In genomic region chr17:74424401-74425005, GRCm38 (mm10) we compare ENCODE assay signal across 13 mouse cellular contexts. TPM values are rescaled to one million over a fixed set of nuclear protein-coding genes. Genes with fewer than 3 reads are reported as not detected.
DNase-seq lines count a peak whose midpoint lies in the region; ATAC-seq lines count a peak whose summit lies in the region.
"Had no signal": no experiment of that assay in that cellular context is flagged by ENCODE, and none has a peak within 500 bp of the region (broad histone marks: within the 10 kb centered on the region; RNA-seq: fewer than 3 reads in every experiment).

No protein-coding gene starts in this region.

- H3K27ac ChIP-seq in forebrain, embryonic 14.5 days (ENCODE audit: low read depth, low read length) = peak overlapping the region; percentile 1; the same call in 1 of the 2 replicates
- H3K27ac ChIP-seq in forebrain, embryonic 11.5 days (ENCODE audit: low read depth, low read length) = no peak overlapping the region
- no peak overlapping the region for H3K27ac ChIP-seq in midbrain, embryonic 16.5 days (ENCODE audit: low read length)
- H3K27ac ChIP-seq: embryonic facial prominence, embryonic 12.5 days; gastrocnemius, adult 2 months; liver, embryonic 15.5 days had no signal

- intact Hi-C loops in heart, postnatal 10 days (cut with DNase I) = no loop called here

- 68% methylated on average over 12 of the region's 12 CpGs for WGBS in forebrain, embryonic 14.5 days
- 74% methylated on average over 12 of the region's 12 CpGs for WGBS in forebrain, embryonic 11.5 days
- WGBS in midbrain, embryonic 16.5 days = 45% methylated on average over 12 of the region's 12 CpGs

- no peaks in the 10 kb centered on the region for H3K27me3 ChIP-seq in forebrain, embryonic 14.5 days (replicated peaks; ENCODE audit: control insufficient read depth, insufficient read depth, low read length)
- H3K27me3 ChIP-seq in forebrain, embryonic 11.5 days (ENCODE audit: control insufficient read depth, insufficient read depth, low read length) = no peaks in the 10 kb centered on the region
- no peaks in the 10 kb centered on the region for H3K27me3 ChIP-seq in midbrain, embryonic 16.5 days (ENCODE audit: control insufficient read depth, insufficient read depth, low read depth, low read length)
- H3K27me3 ChIP-seq: embryonic facial prominence, embryonic 12.5 days; liver, embryonic 15.5 days had no signal

- H3K4me2 ChIP-seq in forebrain, embryonic 14.5 days (ENCODE audit: low read length) = no peak overlapping the region
- H3K4me2 ChIP-seq in forebrain, embryonic 11.5 days (ENCODE audit: low read depth, low read length, severe bottlenecking) = no peak overlapping the region
- H3K4me2 ChIP-seq in midbrain, embryonic 16.5 days (ENCODE audit: low read length) = no peak overlapping the region
- H3K4me2 ChIP-seq: embryonic facial prominence, embryonic 12.5 days; liver, embryonic 15.5 days had no signal

- DNase-seq in forebrain, embryonic 14.5 days (ENCODE audit: low spot score) = peak; percentile 80
- no peak for DNase-seq in forebrain, embryonic 11.5 days (ENCODE audit: low spot score)
- DNase-seq in lung, postnatal 10 days = peak; percentile 38
- DNase-seq in lung, postnatal 25 days (ENCODE audit: low spot score) = no peak
- DNase-seq in heart, postnatal 10 days = peak; percentile 41 to 46
- no peak for DNase-seq in B cell, adult 2 months
- no peak for DNase-seq in adrenal gland, postnatal 14 days
- DNase-seq: gastrocnemius, adult 2 months had no signal

- H3K9me3 ChIP-seq in forebrain, embryonic 14.5 days (replicated peaks; ENCODE audit: control insufficient read depth, low read length) = no peaks in the 10 kb centered on the region
- no peaks in the 10 kb centered on the region for H3K9me3 ChIP-seq in forebrain, embryonic 11.5 days (ENCODE audit: control insufficient read depth, low read length)
- no peaks in the 10 kb centered on the region for H3K9me3 ChIP-seq in midbrain, embryonic 16.5 days (replicated peaks; ENCODE audit: control insufficient read depth, low read length, poor library complexity, severe bottlenecking)
- H3K9me3 ChIP-seq: embryonic facial prominence, embryonic 12.5 days; liver, embryonic 15.5 days had no signal

- H3K36me3 ChIP-seq in forebrain, embryonic 14.5 days (ENCODE audit: control insufficient read depth, insufficient read depth, low read length) = peaks cover 58% of the 10 kb centered on the region
- no peaks in the 10 kb centered on the region; the same call in 1 of the 2 replicates for H3K36me3 ChIP-seq in forebrain, embryonic 11.5 days (ENCODE audit: control insufficient read depth, insufficient read depth, low read length)
- peaks cover 20% of the 10 kb centered on the region for H3K36me3 ChIP-seq in midbrain, embryonic 16.5 days (ENCODE audit: control insufficient read depth, insufficient read depth, low read length)

- ATAC-seq in forebrain, embryonic 14.5 days = peak; percentile 87
- ATAC-seq in forebrain, embryonic 11.5 days (replicated peaks; ENCODE audit: low FRiP score) = no peak
- peak; percentile 76 for ATAC-seq in midbrain, embryonic 16.5 days
- ATAC-seq: intestine, postnatal 0 days had no signal

- no peak overlapping the region; the same call in 1 of the 2 replicates for H3K9ac ChIP-seq in forebrain, embryonic 14.5 days (ENCODE audit: low read length)
- H3K9ac ChIP-seq in forebrain, embryonic 11.5 days (ENCODE audit: low read length) = no peak overlapping the region
- H3K9ac ChIP-seq in midbrain, embryonic 16.5 days (ENCODE audit: low read depth, low read length) = no peak overlapping the region
- H3K9ac ChIP-seq: embryonic facial prominence, embryonic 12.5 days; liver, embryonic 15.5 days had no signal

- H3K4me3 ChIP-seq in forebrain, embryonic 14.5 days (ENCODE audit: low read depth, low read length) = no peak overlapping the region
- H3K4me3 ChIP-seq in forebrain, embryonic 11.5 days (ENCODE audit: low read depth, low read length) = no peak overlapping the region
- H3K4me3 ChIP-seq in midbrain, embryonic 16.5 days (ENCODE audit: low read depth, low read length) = no peak overlapping the region
- H3K4me3 ChIP-seq: embryonic facial prominence, embryonic 12.5 days; gastrocnemius, adult 2 months; liver, embryonic 15.5 days; myocyte had no signal

- H3K4me1 ChIP-seq in forebrain, embryonic 14.5 days (ENCODE audit: control insufficient read depth, insufficient read depth, low read length) = 0 out of 2 replicates have a peak, but pooled peaks cover 4% of the 10 kb centered on the region
- no peaks in the 10 kb centered on the region for H3K4me1 ChIP-seq in forebrain, embryonic 11.5 days (replicated peaks; ENCODE audit: control insufficient read depth, insufficient read depth, low read length)
- no peaks in the 10 kb centered on the region for H3K4me1 ChIP-seq in midbrain, embryonic 16.5 days (ENCODE audit: control insufficient read depth, insufficient read depth, low read length)
- H3K4me1 ChIP-seq: embryonic facial prominence, embryonic 12.5 days; liver, embryonic 15.5 days had no signal

RNA-seq across cellular contexts. Expression of gene Slc30a6, which starts 29.1 kb away (rescaled TPM):
- polyA plus RNA-seq in forebrain, embryonic 14.5 days (2014; fragmentation: Nextera tagmentation; extraction: Ambion mirVana) = 31.6 and 33.6 TPM in 2 replicates
- 30.6 and 32.1 TPM in 2 replicates for polyA plus RNA-seq in forebrain, embryonic 11.5 days (2014; fragmentation: Nextera tagmentation; extraction: Ambion mirVana)
- total RNA-seq in heart, postnatal 10 days (2021) = 10 to 100 TPM; 10.9 to 11.6 TPM
- 30.4 and 30.9 TPM in 2 replicates for polyA plus RNA-seq in midbrain, embryonic 16.5 days (2015; fragmentation: Nextera tagmentation; extraction: Ambion mirVana)
- total RNA-seq in adrenal gland, postnatal 14 days (2021) = 22.5 and 24.3 TPM in 2 replicates

RNA-seq across cellular contexts. Expression of gene Nlrc4, which starts 34.4 kb away (rescaled TPM):
- polyA plus RNA-seq in forebrain, embryonic 14.5 days (2014; fragmentation: Nextera tagmentation; extraction: Ambion mirVana) = 0.18 and 0.32 TPM in 2 replicates
- 0.19 and 0.20 TPM in 2 replicates for polyA plus RNA-seq in forebrain, embryonic 11.5 days (2014; fragmentation: Nextera tagmentation; extraction: Ambion mirVana)
- under 1 TPM; 0.30 to 0.31 TPM for total RNA-seq in heart, postnatal 10 days (2021)
- 0.27 and 0.33 TPM in 2 replicates for polyA plus RNA-seq in midbrain, embryonic 16.5 days (2015; fragmentation: Nextera tagmentation; extraction: Ambion mirVana)
- 0.26 and 0.86 TPM in 2 replicates for total RNA-seq in adrenal gland, postnatal 14 days (2021)

Comparison
In these comparisons a context has a peak if more than half of its experiments do, and no peak if none do; other contexts are left out.
1. DNase-seq: peak in forebrain, embryonic 14.5 days (single experiment), lung, postnatal 10 days (single experiment) and heart, postnatal 10 days (2 of 2); none in forebrain, embryonic 11.5 days (single experiment), lung, postnatal 25 days (single experiment), B cell, adult 2 months (0 of 2) and adrenal gland, postnatal 14 days (single experiment).